Mouse (Mus musculus) lung, postnatal 0 days (tissue): ENCODE data around the gene Ankrd33b. TPM values are rescaled to one million over a fixed set of nuclear protein-coding genes. Genes with fewer than 3 reads are reported as not detected.

ENCODE experiments used
- ATAC-seq: fragments of 200-750 bp; cut with Nextera tagmentation; 2 replicates; pipeline ENCODE4 v1.8.0; 2017; ENCODE audit warnings: moderate library complexity
- DNase-seq: peaks from one replicate; pipeline ENCODE4 v3.0.0-alpha.2; 2016; ENCODE audit warnings: low spot score
- H3K27ac ChIP-seq: fragments of 300-500 bp; sonication (generic); 2 replicates; pipeline ENCODE4 v1.5.1; 2014; ENCODE audit warnings: antibody characterized with exemption, mild to moderate bottlenecking, low read length, mixed read lengths
- H3K27me3 ChIP-seq: fragments of 300-500 bp; sonication (generic); replicated peaks from 2 replicates; pipeline ENCODE4 v1.6.1; 2014; ENCODE audit warnings: low read length, mixed read lengths; ENCODE audit not compliant: insufficient read depth
- H3K36me3 ChIP-seq: fragments of 300-500 bp; sonication (generic); 2 replicates; pipeline ENCODE4 v1.6.1; 2014; ENCODE audit warnings: low read length, mixed read lengths; ENCODE audit not compliant: insufficient read depth
- H3K4me1 ChIP-seq: fragments of 300-500 bp; sonication (generic); 2 replicates; pipeline ENCODE4 v1.6.1; 2014; ENCODE audit warnings: antibody characterized with exemption, low read depth, low read length, mixed read lengths; ENCODE audit not compliant: insufficient read depth
- H3K4me2 ChIP-seq: fragments of 300-500 bp; sonication (generic); replicated peaks from 2 replicates; pipeline ENCODE4 v1.6.1; 2014; ENCODE audit warnings: low read depth, mild to moderate bottlenecking, low read length, moderate library complexity, mixed read lengths
- H3K4me3 ChIP-seq: fragments of 300-500 bp; sonication (generic); 2 replicates; pipeline ENCODE4 v1.5.1; 2014; ENCODE audit warnings: low read depth, low read length
- H3K9ac ChIP-seq: fragments of 300-500 bp; sonication (generic); replicated peaks from 2 replicates; pipeline ENCODE4 v1.6.1; 2014; ENCODE audit warnings: low read depth, mild to moderate bottlenecking
- H3K9me3 ChIP-seq: fragments of 300-500 bp; sonication (generic); 2 replicates; pipeline ENCODE4 v1.6.1; 2016; ENCODE audit warnings: low read length, mixed read lengths
- CTCF ChIP-seq: IDR thresholded peaks from 2 replicates; pipeline ENCODE4 v1.5.1; 2016; ENCODE audit warnings: antibody characterized with exemption, mild to moderate bottlenecking
- EP300 ChIP-seq: IDR thresholded peaks from 2 replicates; pipeline ENCODE4 v1.6.1; 2016; ENCODE audit warnings: antibody characterized with exemption, mild to moderate bottlenecking, control low read depth
- WGBS: fragments of 180-500 bp; shearing (Covaris S2); extraction: QIAGEN DNeasy Blood & Tissue Kit; methylation state at CpG from one replicate; pipeline ENCODE4 v1.1.7; 2014; 5-methylcytosine and 5-hydroxymethylcytosine counted together
- polyA plus RNA-seq: library from polyadenylated mRNA; unstranded; fragments of >200 nt; fragmentation: Nextera tagmentation; extraction: Ambion mirVana; gene quantifications from 2 replicates; pipeline ENCODE4 v1.2.1, GENCODE M21; 2015

Ankrd33b gene
- polyA plus RNA-seq, 1 experiment from 2014 or later, result 19.8 TPM

DNA sequence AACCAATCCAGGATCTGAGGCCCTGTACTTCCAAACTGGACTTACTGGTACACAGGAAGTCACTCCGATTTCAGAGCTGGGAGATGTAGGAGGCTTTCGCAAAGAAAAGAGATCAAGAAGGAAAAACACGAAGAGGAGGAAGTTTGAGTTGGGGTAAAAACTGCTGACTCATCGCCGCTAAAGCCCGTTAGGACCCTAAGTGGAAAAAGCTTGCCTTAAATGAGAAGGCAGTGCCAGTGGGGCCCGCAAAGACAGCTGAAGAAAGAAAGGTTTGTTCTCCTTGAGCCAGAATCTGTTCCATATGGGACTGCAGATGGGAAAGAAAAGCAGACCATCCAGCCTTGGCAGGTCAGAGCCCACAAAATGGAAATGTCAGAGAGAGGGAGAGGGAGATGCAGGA is 118.6 kb downstream of the Ankrd33b start:
- no peak overlapping the region for H3K4me2 ChIP-seq
- 59% methylated on average over 7 of the region's 7 CpGs for WGBS
- DNase-seq (no peak), ATAC-seq (no peak)
- H3K27me3 ChIP-seq, result no peaks in the 10 kb centered on the region
- no peaks in the 10 kb centered on the region for H3K36me3 ChIP-seq
- H3K4me3 ChIP-seq, result no peak overlapping the region
- no peak overlapping the region for H3K27ac ChIP-seq
- no peaks in the 10 kb centered on the region for H3K4me1 ChIP-seq
- H3K9ac ChIP-seq, result no peak overlapping the region
- no peaks in the 10 kb centered on the region for H3K9me3 ChIP-seq
- TF ChIP-seq EP300, result no peak
- no peak for TF ChIP-seq CTCF

DNA sequence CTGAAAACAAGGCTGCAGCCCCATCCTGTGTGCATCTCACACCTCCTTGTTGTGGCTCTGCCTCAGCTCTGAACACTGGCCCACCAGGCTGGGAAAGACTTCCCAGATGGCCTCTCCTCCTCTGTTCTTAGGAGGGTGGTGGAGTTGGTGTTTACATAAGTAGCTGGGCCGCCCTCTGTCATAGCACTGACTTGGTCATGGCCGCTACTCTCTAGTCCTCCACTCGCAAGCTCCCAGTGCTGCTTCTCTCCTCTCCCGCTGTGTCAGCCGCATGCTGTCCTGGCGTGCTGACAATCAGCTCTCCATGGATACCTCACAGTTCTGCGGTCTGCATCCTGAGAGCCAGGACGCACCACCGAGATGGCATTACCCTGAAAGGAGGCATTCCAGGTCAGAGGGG is 120.5 kb downstream of the Ankrd33b start:
- Histone ChIP-seq H3K27me3 (no peaks in the 10 kb centered on the region), H3K36me3 (no peaks in the 10 kb centered on the region; the same call in 1 of the 2 replicates), H3K4me1 (no peaks in the 10 kb centered on the region), H3K9me3 (no peaks in the 10 kb centered on the region), H3K4me3 (no peak overlapping the region), H3K9ac (no peak overlapping the region), H3K27ac (no peak overlapping the region), H3K4me2 (no peak overlapping the region)
- 64% methylated on average over 9 of the region's 9 CpGs for WGBS
- ATAC-seq (no peak), DNase-seq (no peak)
- TF ChIP-seq CTCF (no peak), EP300 (no peak)

DNA sequence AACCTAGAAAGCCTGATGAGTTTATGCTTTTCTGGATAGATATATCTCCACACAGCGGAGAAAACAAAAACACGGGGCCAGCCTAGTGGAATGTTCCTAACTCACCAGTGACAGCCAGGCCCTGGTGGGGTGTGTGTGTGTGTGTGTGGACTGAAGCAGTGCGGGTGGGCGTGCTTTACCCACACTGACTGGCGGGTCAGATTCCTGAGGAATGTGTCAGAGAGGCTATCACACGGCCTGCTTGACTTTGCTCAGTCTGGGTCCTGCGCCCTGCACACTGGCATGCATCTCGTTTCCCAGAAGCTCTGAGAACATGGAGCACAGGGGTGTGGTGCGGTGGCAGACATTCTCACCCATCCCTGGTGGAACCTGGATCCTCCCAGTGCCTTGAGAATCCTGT is 121.6 kb downstream of the Ankrd33b start:
- Histone ChIP-seq H3K9ac (no peak overlapping the region), H3K4me2 (no peak overlapping the region), H3K9me3 (no peaks in the 10 kb centered on the region), H3K27me3 (no peaks in the 10 kb centered on the region), H3K36me3 (no peaks in the 10 kb centered on the region; the same call in 1 of the 2 replicates), H3K4me3 (no peak overlapping the region), H3K4me1 (no peaks in the 10 kb centered on the region), H3K27ac (no peak overlapping the region)
- 47% methylated on average over 9 of the region's 9 CpGs for WGBS
- TF ChIP-seq CTCF (no peak), EP300 (no peak)
- ATAC-seq (peak; percentile 91), DNase-seq (peak; percentile 61)

DNA sequence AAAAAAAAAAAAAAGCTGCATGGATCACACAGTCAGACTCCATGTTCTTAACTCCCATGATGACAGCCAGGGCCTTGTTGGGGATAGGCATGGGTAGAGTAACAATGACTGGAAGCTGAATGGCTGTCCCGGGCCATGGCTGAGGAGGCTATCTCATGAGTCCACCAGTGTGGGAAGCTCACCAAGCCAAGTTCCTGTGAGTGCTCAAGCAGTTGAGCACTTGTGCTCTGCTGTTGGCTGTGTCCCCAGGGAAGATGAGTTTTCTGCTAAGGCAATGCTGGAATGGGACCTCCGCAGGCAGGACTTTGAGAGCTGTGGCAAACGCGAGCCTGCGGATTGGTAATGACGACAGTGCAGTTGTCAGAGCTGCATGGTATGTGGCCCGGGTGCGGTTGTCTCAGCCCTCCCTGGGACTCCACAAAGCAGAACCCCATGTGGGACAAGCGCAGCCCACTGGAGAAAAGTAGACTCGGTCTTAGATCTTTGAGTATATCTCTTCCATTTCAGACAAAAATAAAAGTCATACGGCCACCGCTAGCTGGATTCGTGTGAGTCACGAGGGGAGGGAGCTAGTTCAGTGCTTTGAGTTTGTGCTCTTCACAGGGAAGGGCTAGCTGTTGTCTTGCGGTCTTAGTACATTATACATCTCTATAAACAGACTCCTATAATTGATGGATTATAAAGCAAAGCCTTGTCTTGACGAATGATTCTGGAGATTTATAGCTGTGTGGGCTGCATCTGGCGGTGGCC is 122.7 kb downstream of the Ankrd33b start:
- Histone ChIP-seq H3K4me2 (no peak overlapping the region), H3K9me3 (no peaks in the 10 kb centered on the region), H3K9ac (no peak overlapping the region), H3K4me1 (no peaks in the 10 kb centered on the region), H3K4me3 (no peak overlapping the region), H3K36me3 (peaks cover 3% of the 10 kb centered on the region; the same call in 1 of the 2 replicates), H3K27me3 (no peaks in the 10 kb centered on the region), H3K27ac (no peak overlapping the region)
- TF ChIP-seq EP300 (no peak), CTCF (no peak)
- no peak for DNase-seq
- ATAC-seq, result no peak
- 91% methylated on average over 17 of the region's 17 CpGs for WGBS

DNA sequence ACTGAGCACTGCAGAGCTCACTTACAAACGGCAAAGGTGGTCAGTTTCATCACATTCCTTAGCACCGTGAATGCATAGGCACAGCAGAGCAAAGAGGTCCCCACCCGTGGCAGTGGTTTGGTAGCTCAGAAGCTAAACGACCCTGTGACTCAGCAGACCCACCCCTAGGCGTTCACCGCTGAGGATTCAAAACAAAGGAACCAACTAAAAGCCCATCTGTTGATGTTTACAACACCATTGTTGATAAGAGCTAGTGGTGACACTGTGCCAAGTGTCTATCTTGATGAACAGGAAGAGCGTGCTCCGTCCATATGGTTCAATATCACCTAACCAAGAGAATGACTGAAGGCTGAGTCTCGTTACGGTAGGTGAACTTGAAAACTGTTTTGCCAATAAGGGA is 124.3 kb downstream of the Ankrd33b start:
- H3K4me1 ChIP-seq, result no peaks in the 10 kb centered on the region
- no peak overlapping the region for H3K4me2 ChIP-seq
- no peak overlapping the region for H3K27ac ChIP-seq
- 58% methylated on average over 10 of the region's 10 CpGs for WGBS
- H3K9me3 ChIP-seq, result no peaks in the 10 kb centered on the region
- TF ChIP-seq CTCF (no peak), EP300 (peak; percentile 80)
- no peaks in the 10 kb centered on the region for H3K27me3 ChIP-seq
- H3K4me3 ChIP-seq, result no peak overlapping the region
- DNase-seq, result peak; percentile 34
- peaks cover 3% of the 10 kb centered on the region; the same call in 1 of the 2 replicates for H3K36me3 ChIP-seq
- ATAC-seq, result peak; percentile 57
- no peak overlapping the region for H3K9ac ChIP-seq

Other genes with a start within 250 kb of the Ankrd33b start
- gene Dap, start 143.4 kb downstream of the Ankrd33b start, polyA plus RNA-seq, result 127 and 148 TPM in 2 replicates
- 7.4 and 10.4 TPM in 2 replicates for gene Ropn1l, start 86.0 kb upstream of the Ankrd33b start, polyA plus RNA-seq
- 18.3 and 20.6 TPM in 2 replicates for gene March6, start 163.3 kb upstream of the Ankrd33b start, polyA plus RNA-seq
- gene Cmbl, start 197.7 kb upstream of the Ankrd33b start, polyA plus RNA-seq, result 12.2 and 13.5 TPM in 2 replicates
- gene Cct5, start 234.1 kb upstream of the Ankrd33b start, polyA plus RNA-seq, result 211 and 225 TPM in 2 replicates
- gene Fam173b, start 234.1 kb upstream of the Ankrd33b start, polyA plus RNA-seq, result 9.8 and 14.0 TPM in 2 replicates